Mouse (Mus musculus): Measurements from ENCODE around the gene Pigyl. TPM values are rescaled to one million over a fixed set of nuclear protein-coding genes. Genes with fewer than 3 reads are reported as not detected.
"Not testable (repeated sequence)": the region's sequence is repeated elsewhere in the genome, so short reads cannot be mapped to it uniquely, and the experiment has no call there.

The Pigyl gene
- polyA plus RNA-seq, 1 experiment = 96.3 TPM

GRCm38 (mm10) chr9:22138480-22138879 is 18.2 kb upstream of the Pigyl start:
- DNase-seq (ENCODE audit: low read depth) = no peak

- no peak for DNase-seq (ENCODE audit: low read depth)
Observed at GRCm38 (mm10) chr9:22139746-22140145, 16.9 kb upstream of the Pigyl start.

GRCm38 (mm10) chr9:22143108-22144037 is 13.3 kb upstream of the Pigyl start:
- DNase-seq (ENCODE audit: low read depth) = no peak

GRCm38 (mm10) chr9:22144304-22144965 is 12.2 kb upstream of the Pigyl start:
- DNase-seq (ENCODE audit: low read depth) = no peak

- no peak for DNase-seq (ENCODE audit: low read depth)
Observed at GRCm38 (mm10) chr9:22149426-22150248, 7.0 kb upstream of the Pigyl start.

- not testable (repeated sequence) for DNase-seq (ENCODE audit: low read depth)
Observed at GRCm38 (mm10) chr9:22150249-22150693, 6.4 kb upstream of the Pigyl start.

GRCm38 (mm10) chr9:22150946-22151345 is 5.7 kb upstream of the Pigyl start:
- DNase-seq (ENCODE audit: low read depth) = no peak

- no peak for DNase-seq (ENCODE audit: low read depth)
Observed at GRCm38 (mm10) chr9:22153810-22154209, 2.8 kb upstream of the Pigyl start.

- no peak for DNase-seq (ENCODE audit: low read depth)
Observed at GRCm38 (mm10) chr9:22155614-22156013, 1.0 kb upstream of the Pigyl start.

- no peak for DNase-seq (ENCODE audit: low read depth)
Observed at GRCm38 (mm10) chr9:22157516-22158265, 1.0 kb downstream of the Pigyl start.

- DNase-seq (ENCODE audit: low read depth) = no peak
Observed at GRCm38 (mm10) chr9:22161299-22161698, 4.7 kb downstream of the Pigyl start.

GRCm38 (mm10) chr9:22162305-22162704 is 5.7 kb downstream of the Pigyl start:
- no peak for DNase-seq (ENCODE audit: low read depth)

GRCm38 (mm10) chr9:22162912-22163311 is 6.3 kb downstream of the Pigyl start:
- no peak for DNase-seq (ENCODE audit: low read depth)

GRCm38 (mm10) chr9:22164711-22165668 is 8.3 kb downstream of the Pigyl start:
- no peak for DNase-seq (ENCODE audit: low read depth)

- DNase-seq (ENCODE audit: low read depth) = no peak
Observed at GRCm38 (mm10) chr9:22165964-22166363, 9.3 kb downstream of the Pigyl start.

- no peak for DNase-seq (ENCODE audit: low read depth)
Observed at GRCm38 (mm10) chr9:22166686-22167085, 10.0 kb downstream of the Pigyl start.

- DNase-seq (ENCODE audit: low read depth) = no peak
Observed at GRCm38 (mm10) chr9:22167751-22168150, 11.1 kb downstream of the Pigyl start.

GRCm38 (mm10) chr9:22169327-22169726 is 12.7 kb downstream of the Pigyl start:
- no peak for DNase-seq (ENCODE audit: low read depth)

GRCm38 (mm10) chr9:22172318-22172717 is 15.7 kb downstream of the Pigyl start:
- no peak for DNase-seq (ENCODE audit: low read depth)

GRCm38 (mm10) chr9:22188025-22188611 is 31.5 kb downstream of the Pigyl start, which contains the start of gene Zfp872:
TSS of gene Zfp872 (plus strand) at chr9:22188090.
- no peak for DNase-seq (ENCODE audit: low read depth)

Measured in gonadal fat pad, adult 2 months (tissue).